Mouse (Mus musculus) adrenal gland, adult 2 months (tissue): ENCODE data around the gene Zfyve9. TPM values are rescaled to one million over a fixed set of nuclear protein-coding genes. Genes with fewer than 3 reads are reported as not detected.
A peak's percentile ranks its signal among the peaks of the same experiment; 100 is the strongest.

Source experiments
- DNase-seq: peaks from one replicate; pipeline ENCODE4 v3.0.0; 2021
- long read RNA-seq: library from polyadenylated mRNA; stranded (forward); transcript quantifications from one replicate; pipeline ENCODE4 v2.0.0, GENCODE M21; 2021
- polyA plus RNA-seq: library from polyadenylated mRNA; depleted of rRNA; stranded (reverse); fragments of >200 nt; gene quantifications from 2 replicates; pipeline ENCODE4 v1.2.3, GENCODE M21; 2012; rRNA removed
- total RNA-seq, 2 experiments: library from RNA; stranded (reverse); gene quantifications; 2 replicates each; pipeline ENCODE4 v1.2.3; 2021

Zfyve9 gene
- total RNA-seq (10 to 100 TPM; 27.2 to 28.9 TPM), polyA plus RNA-seq (4.1 and 4.5 TPM in 2 replicates)
- long read RNA-seq, partial matches to known transcripts: 1 of 4 reads
- long read RNA-seq, other reads (novel, unspliced or antisense): 3 of 4 reads

DNA sequence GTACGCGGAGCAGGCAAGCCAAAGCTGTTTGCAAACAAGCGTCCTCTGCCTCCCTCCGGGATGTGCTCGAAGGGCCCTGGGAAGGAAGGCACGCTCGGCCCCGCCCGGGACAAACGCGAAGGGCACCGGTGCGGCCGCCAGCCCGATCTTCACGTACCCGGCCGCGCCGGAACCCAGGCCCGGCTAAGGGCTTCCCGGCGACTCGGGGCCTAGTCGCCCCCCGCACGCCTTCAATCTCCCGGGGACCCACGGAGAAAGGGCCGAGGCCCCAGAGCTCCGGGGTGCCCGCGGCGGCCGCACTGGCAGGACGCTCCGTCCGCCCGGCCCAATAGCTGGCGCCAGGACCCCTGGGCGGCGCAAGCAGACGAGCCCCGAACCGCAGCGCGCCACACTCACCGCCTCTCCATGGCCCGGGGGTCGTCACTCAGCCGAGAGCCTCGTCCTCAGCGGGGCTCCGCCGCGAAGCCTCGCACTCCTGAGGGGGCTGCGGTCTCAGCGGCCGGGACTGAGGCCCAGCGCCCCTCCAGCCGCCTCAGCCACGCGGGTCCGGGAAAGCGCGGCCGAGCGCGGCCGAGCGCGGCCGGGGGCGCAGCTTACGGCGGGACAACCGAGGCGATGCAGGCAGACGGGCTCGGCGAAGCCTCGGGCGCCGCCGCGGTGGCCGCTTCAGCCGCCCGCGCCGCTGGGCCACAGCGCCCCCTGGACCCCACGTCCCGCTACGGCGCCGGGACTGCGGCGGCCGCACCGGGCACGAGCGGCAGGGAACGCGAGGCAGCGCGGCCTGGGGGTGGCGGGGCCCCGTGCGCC lies at the start of gene Zfyve9:
Gene Zfyve9 (minus strand): TSS at position 742 of the 807 bp plus-strand sequence.
- DNase-seq: peak; percentile 92

DNA sequence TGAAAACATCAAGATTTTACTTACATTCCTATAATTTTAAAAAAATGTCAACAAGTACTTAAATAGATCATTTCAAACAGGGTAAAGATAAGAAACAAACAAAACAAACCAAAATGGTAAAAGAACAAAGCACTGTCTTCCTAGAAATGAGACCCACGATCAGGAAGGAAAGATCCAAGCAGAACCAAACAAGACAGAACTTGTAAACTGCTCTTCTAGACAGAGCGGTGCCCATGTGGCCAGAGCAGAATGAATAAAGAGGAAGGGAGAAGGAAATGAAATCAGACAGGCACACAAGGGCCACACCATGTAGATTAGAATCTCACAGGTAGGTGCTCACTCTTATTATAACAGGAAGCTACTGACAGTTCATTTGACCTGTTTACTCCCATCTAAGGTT lies 46.0 kb upstream of the Zfyve9 start:
- DNase-seq: no peak

DNA sequence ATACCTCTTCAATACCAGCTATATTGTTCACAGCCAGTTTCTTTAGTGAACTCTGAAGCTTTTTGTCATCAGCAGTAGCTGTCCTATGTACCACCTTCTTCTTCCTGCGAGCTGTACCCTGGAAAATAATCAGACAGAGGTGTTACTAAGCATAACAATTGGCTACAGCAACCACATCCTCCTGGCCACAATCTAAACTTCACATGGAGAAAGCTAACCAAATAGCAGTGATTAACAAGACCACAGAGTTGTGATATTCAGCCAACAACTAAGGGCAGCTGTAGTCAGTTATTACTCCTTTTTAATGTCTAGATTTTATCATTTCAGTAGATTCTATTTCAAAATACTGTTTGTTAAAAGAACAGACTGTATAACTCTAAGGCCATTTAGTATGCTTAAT lies 45.5 kb upstream of the Zfyve9 start:
- DNase-seq: no peak

DNA sequence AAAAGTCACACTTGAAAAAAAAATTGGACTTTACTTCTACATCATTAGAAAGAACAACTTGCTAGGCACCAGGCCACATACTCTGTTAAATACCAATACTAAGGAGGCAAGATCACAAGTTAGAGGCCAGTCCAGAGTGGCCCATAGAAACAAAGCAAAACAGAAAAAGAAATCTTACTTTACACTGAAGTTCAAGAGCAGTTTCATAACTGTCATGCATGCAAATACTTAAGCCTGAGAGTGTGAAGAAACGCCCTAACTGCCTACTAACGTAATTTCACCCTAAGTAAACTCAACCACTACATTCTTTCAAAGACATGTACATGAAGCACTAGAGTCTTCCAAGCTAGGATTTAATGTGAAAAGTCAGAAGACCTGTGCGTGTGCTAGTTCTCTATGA lies 45.1 kb upstream of the Zfyve9 start:
- DNase-seq: no peak

DNA sequence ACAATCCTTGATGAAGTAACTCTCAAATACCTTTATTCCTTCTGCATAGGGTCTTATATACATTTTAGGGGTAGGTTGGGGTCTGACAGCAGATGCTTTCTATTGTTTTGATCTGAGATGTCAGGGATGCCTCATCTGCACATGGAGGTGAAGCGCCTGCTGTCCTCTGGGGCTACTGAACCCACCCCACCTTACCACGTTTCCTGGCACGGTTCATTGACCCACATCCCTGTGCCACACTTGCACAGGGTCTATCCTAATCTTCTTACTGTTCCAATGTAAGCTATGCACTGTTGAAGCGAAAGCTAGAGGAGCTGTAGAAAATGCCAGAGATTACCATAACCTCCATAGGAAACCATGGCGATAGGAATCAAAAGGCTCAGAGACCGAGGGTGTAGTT lies 31.0 kb upstream of the Zfyve9 start:
- no peak for DNase-seq

DNA sequence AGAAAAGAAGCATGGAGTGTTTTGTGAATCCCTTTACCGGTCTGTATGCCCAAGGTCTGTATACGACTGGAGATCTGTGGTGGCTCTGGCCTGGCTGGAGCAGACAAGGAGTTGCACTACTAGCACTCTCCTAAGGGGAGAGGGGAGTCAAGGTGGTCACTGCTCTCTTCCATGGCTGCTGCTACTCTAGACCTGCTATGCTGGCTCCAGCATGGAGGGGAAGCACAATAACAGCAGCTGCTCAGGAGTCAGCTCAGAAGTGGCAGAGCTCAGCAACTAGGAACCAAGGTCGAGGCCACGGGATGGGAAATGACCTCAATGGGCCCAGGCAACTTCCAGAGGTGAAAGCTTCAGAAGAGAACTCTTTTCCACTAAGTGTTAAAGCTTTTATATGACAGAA lies 30.5 kb upstream of the Zfyve9 start:
- peak; percentile 16 for DNase-seq

DNA sequence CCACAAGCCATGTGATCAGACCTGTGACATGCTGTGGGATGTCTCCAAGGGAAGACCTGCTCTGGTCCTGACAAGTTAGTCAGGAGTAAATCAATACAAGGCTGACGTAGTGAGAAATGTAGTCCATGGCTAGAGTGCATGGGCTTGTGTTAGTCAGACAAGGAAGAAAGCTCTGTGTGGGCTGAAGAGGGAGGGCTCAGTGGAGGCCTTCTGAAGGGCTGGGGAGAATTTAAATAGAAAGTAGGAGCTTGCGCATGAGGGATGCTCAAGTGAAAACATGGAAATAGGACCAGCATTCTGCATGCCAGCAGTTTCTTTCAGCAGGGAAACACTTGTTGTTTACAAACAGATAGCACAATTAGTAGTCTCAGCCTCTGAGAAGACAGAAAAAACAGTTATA lies 22.9 kb upstream of the Zfyve9 start:
- no peak for DNase-seq

DNA sequence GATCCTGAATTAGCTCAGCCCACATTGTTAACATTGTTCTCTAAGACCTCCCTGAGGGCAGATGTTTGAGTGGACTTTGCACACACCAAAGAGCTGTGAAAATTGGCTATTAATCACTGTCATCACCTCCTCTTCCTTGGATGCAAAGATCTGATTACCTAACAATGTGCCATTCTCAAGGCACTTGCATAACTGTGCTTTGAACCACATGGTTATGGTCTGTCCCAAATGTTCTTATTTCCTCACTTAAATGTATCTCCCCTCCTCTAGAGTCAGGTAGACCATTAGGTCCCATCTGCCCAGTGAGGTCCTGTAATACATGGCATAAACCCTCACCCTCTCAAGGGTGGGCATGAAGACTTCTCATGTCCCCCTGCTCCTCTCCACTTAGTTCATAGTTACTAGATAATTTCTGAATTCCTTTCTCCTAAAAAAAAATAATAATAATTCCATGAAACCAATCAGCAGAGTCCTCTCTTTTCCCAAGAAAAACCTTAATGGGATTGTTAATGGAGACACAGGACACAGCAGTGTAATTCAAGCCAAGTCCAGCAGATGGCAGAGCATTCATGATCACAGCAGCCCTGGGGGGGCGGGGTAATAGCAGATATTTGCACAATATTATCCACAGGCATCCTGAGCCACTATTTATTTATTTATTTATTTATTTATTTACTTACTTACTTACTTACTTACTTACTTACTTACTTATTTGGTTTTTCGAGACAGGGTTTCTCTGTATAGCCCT lies 17.7 kb upstream of the Zfyve9 start:
- peak; percentile 70 for DNase-seq

DNA sequence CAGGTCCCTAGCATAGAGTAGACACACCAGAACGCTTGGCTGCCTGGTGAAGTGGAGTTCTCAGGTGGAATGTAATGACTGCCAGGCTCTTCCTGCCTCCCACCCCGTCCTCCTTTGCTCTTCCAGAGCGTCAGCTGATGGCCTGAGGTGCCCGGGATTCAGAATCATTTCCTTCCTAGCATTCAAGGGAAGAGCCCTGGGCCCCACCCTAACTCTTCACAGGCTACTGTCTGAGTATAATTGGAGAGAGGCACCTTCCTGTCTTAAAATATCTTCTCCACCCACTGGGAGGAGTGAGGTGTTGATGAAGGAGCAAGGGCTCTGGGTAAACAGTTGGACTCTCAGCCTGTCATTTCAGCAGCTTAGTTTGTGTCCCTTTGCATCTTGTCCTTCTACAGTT lies 16.1 kb upstream of the Zfyve9 start:
- DNase-seq: no peak

DNA sequence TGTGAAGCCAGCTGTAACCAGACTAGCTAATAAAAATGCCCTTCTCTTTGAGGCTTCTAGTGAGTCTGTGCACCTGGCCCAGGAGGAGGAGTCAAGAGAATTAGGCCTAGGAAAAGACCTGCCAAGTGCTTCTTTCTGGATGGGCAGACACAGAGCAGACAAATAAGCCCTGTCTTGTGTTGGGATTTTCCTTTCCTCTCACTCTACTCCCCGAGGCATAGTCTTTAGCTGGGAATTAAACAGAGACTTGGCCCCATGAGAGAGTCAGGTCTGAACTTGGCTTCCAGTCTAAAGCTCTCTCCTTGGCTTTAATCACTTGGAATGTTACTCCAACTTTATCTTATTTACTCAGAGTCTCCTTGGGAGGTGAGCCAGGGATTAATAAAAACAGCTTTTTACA lies 13.3 kb upstream of the Zfyve9 start:
- no peak for DNase-seq

DNA sequence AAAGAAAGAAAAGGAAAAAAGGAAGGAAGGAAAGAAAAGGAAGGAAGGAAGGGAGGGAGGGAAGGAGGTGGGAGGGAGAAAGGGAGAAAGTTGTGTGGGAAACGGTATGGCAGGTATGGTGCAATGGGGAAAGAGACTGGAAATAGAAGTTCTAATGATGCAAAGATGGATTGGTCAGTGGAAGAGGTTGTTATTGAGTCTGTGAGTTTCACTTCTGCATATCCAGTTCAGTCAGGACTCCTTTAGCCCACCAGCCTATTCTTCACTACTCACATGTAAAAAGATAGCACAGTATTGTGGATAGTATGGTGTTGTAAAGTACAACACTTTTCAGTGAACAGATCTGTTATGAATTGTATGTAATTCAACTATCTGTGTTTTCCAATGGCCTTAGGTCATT lies 9.9 kb upstream of the Zfyve9 start:
- no peak for DNase-seq

DNA sequence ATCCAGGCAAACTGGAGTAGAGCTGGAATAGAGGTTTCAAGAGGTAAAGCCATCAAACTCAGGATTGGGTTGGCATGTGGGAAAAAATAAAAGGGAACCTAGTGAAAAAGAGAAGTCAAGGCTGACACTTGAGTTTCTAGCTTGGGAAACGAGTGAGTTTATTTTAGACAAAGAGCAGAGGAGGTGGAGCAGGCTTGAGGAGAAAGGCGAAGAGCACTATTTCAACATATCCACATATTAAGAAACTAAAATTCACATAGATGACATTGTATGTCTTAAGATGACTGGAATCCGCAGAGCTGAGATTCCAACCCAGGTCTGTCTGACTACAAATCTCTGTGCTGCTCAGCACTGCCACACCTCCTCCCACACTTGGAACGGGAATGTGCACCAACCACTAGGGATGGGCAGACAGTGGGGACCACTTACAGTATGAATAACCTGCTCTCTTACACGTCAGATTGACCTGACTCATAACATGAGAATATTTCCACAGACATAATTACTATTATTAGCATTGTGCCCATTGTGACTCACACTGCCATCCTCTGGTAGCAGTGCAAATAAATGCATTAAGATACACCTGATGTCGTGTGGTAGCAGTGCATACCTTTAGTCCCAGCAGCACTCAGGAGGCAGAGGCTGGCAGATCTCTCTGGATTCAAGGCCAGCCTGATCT lies 8.8 kb upstream of the Zfyve9 start:
- no peak for DNase-seq

DNA sequence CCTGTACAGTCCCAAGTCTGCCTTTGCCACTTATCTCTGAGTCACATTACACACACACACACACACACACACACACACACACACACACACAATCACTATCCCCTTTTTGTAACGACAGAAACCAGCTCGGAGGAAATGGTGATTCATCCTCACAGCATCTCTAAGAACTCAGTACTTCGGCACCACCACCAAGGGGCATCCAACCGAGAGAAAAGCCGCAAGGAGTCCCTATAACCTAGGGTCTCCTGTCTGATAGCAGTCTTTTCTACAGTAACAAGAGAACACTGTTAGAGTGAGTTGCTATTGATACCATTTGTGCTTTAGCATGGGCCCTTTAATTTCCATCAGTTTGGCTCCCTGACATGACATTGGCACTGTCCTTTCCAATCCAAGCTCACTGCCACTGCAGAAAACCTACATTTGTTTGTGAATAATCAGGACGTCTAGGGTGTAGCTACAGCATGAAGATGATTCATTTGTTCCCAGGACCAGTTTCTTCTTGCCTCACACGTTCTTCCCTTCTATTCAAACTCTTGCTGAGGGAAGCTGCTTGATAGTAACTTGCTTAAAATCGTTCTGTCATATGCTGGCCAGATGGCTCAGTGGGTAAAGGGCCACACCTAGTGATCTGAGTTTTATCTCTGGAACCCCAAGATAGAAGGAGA lies 2.0 kb upstream of the Zfyve9 start:
- DNase-seq: peak; percentile 59

DNA sequence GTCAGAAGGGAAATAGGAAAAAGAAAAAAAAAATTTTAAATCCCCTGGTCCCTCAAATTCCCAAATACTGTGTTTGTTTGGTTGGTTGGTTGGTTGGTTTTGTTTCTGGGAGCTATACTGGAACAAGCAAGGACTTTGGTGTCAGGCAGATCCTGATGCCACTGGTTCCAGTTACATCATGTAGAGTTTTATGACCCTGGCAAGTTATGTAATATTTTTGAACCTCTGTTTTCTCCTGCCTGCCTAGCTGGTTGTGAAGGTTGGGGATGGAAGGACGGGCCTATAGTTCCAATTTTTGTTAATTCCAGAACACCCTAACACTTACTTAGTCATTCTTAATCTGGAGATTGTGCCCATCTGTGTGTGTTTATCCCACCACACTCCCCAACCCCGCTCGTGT lies 998 bp upstream of the Zfyve9 start:
- no peak for DNase-seq

DNA sequence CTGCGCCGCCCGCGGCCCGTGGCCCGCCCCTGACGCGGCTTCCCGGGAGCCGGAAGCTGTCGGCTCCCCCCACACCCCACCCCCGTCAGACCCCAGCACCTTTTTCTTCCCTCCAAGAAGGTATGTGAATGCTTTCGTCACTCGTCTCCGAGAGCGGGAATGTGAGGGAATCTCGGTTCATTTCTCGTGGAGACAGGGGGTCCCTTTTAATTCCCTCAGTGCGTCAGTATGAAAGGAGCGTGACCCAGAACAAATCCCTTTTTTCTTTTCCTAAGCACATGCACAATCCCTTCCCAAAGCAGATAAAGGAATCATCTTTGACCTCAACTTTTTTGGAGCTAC lies 237 bp upstream of the Zfyve9 start:
- DNase-seq: no peak

DNA sequence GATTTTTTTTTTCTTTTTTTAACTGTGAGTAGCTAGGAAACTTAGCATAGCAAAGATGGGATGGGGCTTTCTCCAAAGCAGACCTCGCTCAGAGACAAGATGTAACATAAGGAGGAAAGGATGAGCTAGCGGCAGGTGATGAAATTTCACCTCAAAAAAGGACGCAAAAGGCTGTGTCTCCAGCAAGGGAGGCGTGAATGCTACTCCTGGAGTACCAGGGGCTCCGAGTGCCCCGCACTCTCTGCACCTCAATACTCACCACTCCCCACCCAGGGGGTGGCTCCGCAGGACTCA lies 888 bp downstream of the Zfyve9 start:
- no peak for DNase-seq

DNA sequence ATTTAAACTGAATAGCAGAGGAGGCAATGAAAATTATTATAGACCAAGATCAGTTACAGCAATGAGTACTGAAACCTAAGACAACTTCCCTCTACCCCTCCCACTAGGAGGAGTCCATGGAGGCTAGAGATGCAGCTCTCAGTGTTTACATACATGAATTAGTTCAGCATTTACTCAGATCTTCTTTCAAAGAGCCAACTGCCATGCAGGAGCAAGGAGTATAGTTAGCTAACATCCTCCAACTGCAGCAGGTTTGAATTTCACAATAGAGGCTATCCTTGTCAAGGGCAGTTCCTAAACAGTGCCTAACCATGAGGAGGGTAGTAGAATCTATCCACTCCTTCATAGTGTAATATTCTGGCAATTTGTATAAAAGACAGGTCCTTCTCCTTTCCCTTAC lies 12.1 kb downstream of the Zfyve9 start:
- DNase-seq: no peak

DNA sequence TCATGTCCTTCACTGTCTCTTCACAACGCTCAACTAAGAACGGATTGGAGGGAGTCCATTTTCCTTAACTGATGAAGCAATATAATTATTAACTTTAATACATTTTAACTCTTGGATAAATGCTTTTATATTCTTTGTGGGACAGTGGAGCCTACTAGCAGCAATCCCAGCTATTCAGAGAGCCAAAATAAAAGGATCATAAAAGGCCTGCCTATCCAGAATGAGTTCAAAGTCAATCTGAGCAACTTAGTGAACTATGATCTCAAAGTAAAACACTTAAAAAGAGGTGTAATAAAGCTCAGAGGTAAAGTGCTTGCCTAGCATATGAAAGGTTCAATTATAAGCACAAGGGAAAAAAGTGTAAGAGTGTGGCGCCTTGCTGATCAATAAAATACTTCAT lies 21.0 kb downstream of the Zfyve9 start:
- DNase-seq: no peak

DNA sequence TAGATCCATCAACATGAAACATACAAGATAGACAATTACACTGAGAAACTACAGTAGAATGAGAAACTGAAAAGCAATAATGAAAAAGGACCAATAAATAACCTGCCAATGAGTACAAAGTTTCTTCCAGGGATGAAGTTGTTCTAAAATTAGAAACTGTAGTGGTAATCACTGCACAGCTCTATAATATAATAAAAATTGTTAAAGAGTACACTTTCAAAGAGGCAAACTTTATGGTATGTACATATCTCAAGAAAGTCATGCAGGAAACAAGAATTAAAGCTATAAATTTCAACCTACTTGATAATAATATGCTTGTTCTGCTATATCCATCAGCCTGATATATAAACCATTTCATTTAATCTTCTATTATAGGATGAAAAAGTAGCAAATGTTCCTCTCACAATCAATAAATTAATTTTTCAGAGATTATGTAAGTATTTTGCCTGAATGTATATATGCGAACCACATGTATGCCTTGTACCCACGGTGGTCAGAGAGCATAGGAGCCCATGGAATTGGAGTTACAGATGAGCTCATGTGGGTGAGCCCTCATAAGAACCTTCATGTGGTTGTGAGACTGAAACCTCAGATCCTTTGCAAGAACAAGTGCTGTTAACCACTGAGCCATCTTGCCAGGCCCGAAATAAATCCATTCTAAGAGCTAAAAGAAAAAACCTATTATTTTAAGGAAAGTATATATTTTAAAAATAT lies 34.3 kb downstream of the Zfyve9 start:
- no peak for DNase-seq

DNA sequence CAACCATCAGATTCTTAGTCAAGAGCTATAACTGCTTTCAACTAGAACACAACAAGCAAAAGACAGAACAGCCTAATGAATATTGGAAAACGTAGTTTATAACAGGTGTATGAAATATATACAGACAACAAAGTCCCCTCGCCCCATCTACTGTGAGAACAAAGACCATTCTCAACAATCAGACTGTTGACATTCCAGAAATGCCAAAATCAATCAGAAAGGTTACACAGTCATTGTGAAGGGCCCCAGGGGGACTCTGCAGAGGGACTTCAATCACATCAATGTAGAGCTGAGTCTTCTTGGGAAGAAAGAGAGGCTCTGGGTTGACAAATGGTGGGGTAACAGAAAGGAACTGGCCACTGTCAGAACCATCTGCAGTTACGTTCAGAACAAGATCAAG lies 49.0 kb downstream of the Zfyve9 start:
- no peak for DNase-seq

DNA sequence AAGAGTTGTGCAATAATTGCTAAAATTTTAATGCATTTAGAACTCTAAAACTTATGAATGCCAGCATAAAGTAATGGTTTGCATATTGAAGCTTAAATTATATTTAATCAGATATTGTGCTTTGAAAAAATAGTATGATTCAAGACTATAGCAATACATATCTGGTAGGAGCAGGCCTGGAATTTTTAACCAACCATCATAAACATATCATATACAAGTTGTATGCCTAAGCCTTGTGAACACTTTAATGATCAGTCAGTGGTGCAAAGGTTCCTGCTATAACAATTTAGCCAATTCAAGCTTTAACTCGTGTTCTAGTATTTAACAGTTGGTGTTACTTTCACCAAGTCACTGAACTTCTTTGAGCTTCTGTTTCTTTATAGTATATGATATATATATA lies 50.1 kb downstream of the Zfyve9 start:
- DNase-seq: no peak

DNA sequence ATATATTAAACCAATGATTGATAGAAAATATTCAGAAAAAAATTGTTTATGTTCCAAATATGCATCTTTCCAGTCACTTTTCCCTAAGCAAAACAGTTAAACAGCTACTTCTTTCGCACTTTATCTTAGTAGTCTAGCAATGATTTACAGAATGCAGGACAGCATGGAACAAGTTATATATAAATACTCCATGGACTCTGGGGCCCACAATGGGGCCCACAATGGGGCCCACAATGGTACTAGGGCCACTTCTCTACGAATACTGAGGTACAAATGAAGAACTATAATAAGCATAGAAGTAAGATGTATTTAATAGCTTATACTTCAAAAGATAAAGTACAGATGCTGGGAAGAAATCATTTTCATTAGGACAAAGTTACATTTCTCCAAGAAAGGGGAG lies 56.5 kb downstream of the Zfyve9 start:
- no peak for DNase-seq
